10 mouse cellular contexts compared by ENCODE assay signal in genomic region chr9:46309121-46309520, GRCm38 (mm10). TPM values are rescaled to one million over a fixed set of nuclear protein-coding genes. Genes with fewer than 3 reads are reported as not detected.
A peak's percentile ranks its signal among the peaks of the same experiment; 100 is the strongest.
DNase-seq lines count a peak whose midpoint lies in the region; ATAC-seq and TF ChIP-seq lines count a peak whose summit lies in the region.
"Had no signal": no experiment of that assay in that cellular context is flagged by ENCODE, and none has a peak within 500 bp of the region (broad histone marks: within the 10 kb centered on the region; RNA-seq: fewer than 3 reads in every experiment).

No protein-coding gene starts in this region.

- H3K27me3 ChIP-seq in forebrain, embryonic 14.5 days (replicated peaks; ENCODE audit: control insufficient read depth, insufficient read depth, low read length), result no peaks in the 10 kb centered on the region
- H3K27me3 ChIP-seq in forebrain, embryonic 11.5 days (ENCODE audit: control insufficient read depth, insufficient read depth, low read length), result no peaks in the 10 kb centered on the region
- H3K27me3 ChIP-seq in lung, postnatal 0 days (replicated peaks; ENCODE audit: insufficient read depth, low read length), result no peaks in the 10 kb centered on the region
- H3K27me3 ChIP-seq: lung, embryonic 15.5 days had no signal

- no peaks in the 10 kb centered on the region for H3K9me3 ChIP-seq in forebrain, embryonic 14.5 days (replicated peaks; ENCODE audit: control insufficient read depth, low read length)
- no peaks in the 10 kb centered on the region for H3K9me3 ChIP-seq in forebrain, embryonic 11.5 days (ENCODE audit: control insufficient read depth, low read length)
- no peaks in the 10 kb centered on the region for H3K9me3 ChIP-seq in lung, postnatal 0 days (ENCODE audit: low read length)
- H3K9me3 ChIP-seq: forebrain, embryonic 10.5 days; lung, embryonic 15.5 days had no signal

- H3K4me1 ChIP-seq in forebrain, embryonic 14.5 days (ENCODE audit: control insufficient read depth, insufficient read depth, low read length), result no peaks in the 10 kb centered on the region
- no peaks in the 10 kb centered on the region for H3K4me1 ChIP-seq in forebrain, embryonic 11.5 days (replicated peaks; ENCODE audit: control insufficient read depth, insufficient read depth, low read length)
- H3K4me1 ChIP-seq in lung, postnatal 0 days (ENCODE audit: insufficient read depth, low read depth, low read length), result no peaks in the 10 kb centered on the region
- H3K4me1 ChIP-seq: lung, embryonic 15.5 days had no signal

- peak; percentile 21 for DNase-seq in forebrain, embryonic 14.5 days (ENCODE audit: low spot score)
- no peak for DNase-seq in forebrain, embryonic 11.5 days (ENCODE audit: low spot score)
- DNase-seq in lung, postnatal 0 days (ENCODE audit: low spot score), result peak; percentile 35
- DNase-seq in lung, adult 18-20 months, result no peak
- DNase-seq in brain, adult 2 months (ENCODE audit: low read depth, low spot score), result peak; percentile 60
- DNase-seq in lung, postnatal 10 days, result peak; percentile 10
- no peak for DNase-seq in adipocyte (ENCODE audit: low spot score)
- no peak for DNase-seq in gastrocnemius, postnatal 25 days

- no peak for ATAC-seq in forebrain, embryonic 14.5 days
- no peak for ATAC-seq in forebrain, embryonic 11.5 days (replicated peaks; ENCODE audit: low FRiP score)
- ATAC-seq in lung, postnatal 0 days, result no peak

- 6% methylated on average over 7 of the region's 7 CpGs for WGBS in forebrain, embryonic 14.5 days
- 10% methylated on average over 7 of the region's 7 CpGs for WGBS in forebrain, embryonic 11.5 days
- WGBS in lung, postnatal 0 days, result 10% methylated on average over 7 of the region's 7 CpGs

- no peak for TF ChIP-seq EP300 in lung, postnatal 0 days (IDR thresholded peaks at IDR 0.05)

- no peak overlapping the region for H3K9ac ChIP-seq in forebrain, embryonic 14.5 days (ENCODE audit: low read length)
- no peak overlapping the region; the same call in 1 of the 2 replicates for H3K9ac ChIP-seq in forebrain, embryonic 11.5 days (ENCODE audit: low read length)
- H3K9ac ChIP-seq in lung, postnatal 0 days (replicated peaks; ENCODE audit: low read depth), result no peak overlapping the region
- H3K9ac ChIP-seq: lung, embryonic 15.5 days had no signal

- H3K36me3 ChIP-seq in forebrain, embryonic 14.5 days (ENCODE audit: control insufficient read depth, insufficient read depth, low read length), result no peaks in the 10 kb centered on the region
- H3K36me3 ChIP-seq in forebrain, embryonic 11.5 days (ENCODE audit: control insufficient read depth, insufficient read depth, low read length), result no peaks in the 10 kb centered on the region
- H3K36me3 ChIP-seq in lung, postnatal 0 days (ENCODE audit: insufficient read depth, low read length), result no peaks in the 10 kb centered on the region
- H3K36me3 ChIP-seq: forebrain, embryonic 10.5 days; lung, embryonic 15.5 days had no signal

- no peak overlapping the region for H3K27ac ChIP-seq in forebrain, embryonic 14.5 days (ENCODE audit: low read depth, low read length)
- no peak overlapping the region for H3K27ac ChIP-seq in forebrain, embryonic 11.5 days (ENCODE audit: low read depth, low read length)
- no peak overlapping the region for H3K27ac ChIP-seq in lung, postnatal 0 days (ENCODE audit: low read length)
- H3K27ac ChIP-seq: forebrain, embryonic 10.5 days; lung, embryonic 15.5 days had no signal

- TF ChIP-seq CTCF in lung, postnatal 0 days (IDR thresholded peaks at IDR 0.05), result peak; percentile 61

- H3K4me3 ChIP-seq in forebrain, embryonic 14.5 days (ENCODE audit: low read depth, low read length), result no peak overlapping the region
- no peak overlapping the region for H3K4me3 ChIP-seq in forebrain, embryonic 11.5 days (ENCODE audit: low read depth, low read length)
- no peak overlapping the region for H3K4me3 ChIP-seq in lung, postnatal 0 days (ENCODE audit: low read depth, low read length)
- H3K4me3 ChIP-seq: forebrain, embryonic 10.5 days; lung, embryonic 15.5 days had no signal

- H3K4me2 ChIP-seq in forebrain, embryonic 14.5 days (ENCODE audit: low read length), result no peak overlapping the region
- H3K4me2 ChIP-seq in forebrain, embryonic 11.5 days (ENCODE audit: low read depth, low read length, severe bottlenecking), result no peak overlapping the region
- H3K4me2 ChIP-seq in lung, postnatal 0 days (replicated peaks; ENCODE audit: low read depth, low read length), result no peak overlapping the region
- H3K4me2 ChIP-seq: lung, embryonic 15.5 days had no signal

RNA-seq across cellular contexts. Expression of gene 4931429L15Rik, which starts 10.7 kb away (rescaled TPM):
- polyA plus RNA-seq in forebrain, embryonic 14.5 days (2014; fragmentation: Nextera tagmentation; extraction: Ambion mirVana), result not detected in 2 replicates
- not detected in 2 replicates for polyA plus RNA-seq in forebrain, embryonic 11.5 days (2014; fragmentation: Nextera tagmentation; extraction: Ambion mirVana)
- polyA plus RNA-seq in lung, postnatal 0 days (2015; fragmentation: Nextera tagmentation; extraction: Ambion mirVana), result not detected in 2 replicates
- not detected for total RNA-seq in gastrocnemius, postnatal 25 days (2021)
- polyA plus RNA-seq: forebrain, embryonic 10.5 days; lung, embryonic 15.5 days had no signal

RNA-seq across cellular contexts. Expression of gene Bud13, which starts 26.3 kb away (rescaled TPM):
- 14.9 and 18.7 TPM in 2 replicates for polyA plus RNA-seq in forebrain, embryonic 14.5 days (2014; fragmentation: Nextera tagmentation; extraction: Ambion mirVana)
- 28.5 and 29.9 TPM in 2 replicates for polyA plus RNA-seq in forebrain, embryonic 11.5 days (2014; fragmentation: Nextera tagmentation; extraction: Ambion mirVana)
- polyA plus RNA-seq in lung, postnatal 0 days (2015; fragmentation: Nextera tagmentation; extraction: Ambion mirVana), result 9.3 and 9.9 TPM in 2 replicates
- 1 to 10 TPM; 5.6 to 8.4 TPM for total RNA-seq in gastrocnemius, postnatal 25 days (2021)

RNA-seq across cellular contexts. Expression of gene Zpr1, which starts 36.3 kb away (rescaled TPM):
- 68.8 and 70.1 TPM in 2 replicates for polyA plus RNA-seq in forebrain, embryonic 14.5 days (2014; fragmentation: Nextera tagmentation; extraction: Ambion mirVana)
- polyA plus RNA-seq in forebrain, embryonic 11.5 days (2014; fragmentation: Nextera tagmentation; extraction: Ambion mirVana), result 58.6 and 61.4 TPM in 2 replicates
- 27.5 and 28.8 TPM in 2 replicates for polyA plus RNA-seq in lung, postnatal 0 days (2015; fragmentation: Nextera tagmentation; extraction: Ambion mirVana)
- total RNA-seq in gastrocnemius, postnatal 25 days (2021), result 10 to 100 TPM; 18.9 to 26.3 TPM

RNA-seq across cellular contexts. Expression of gene Apoa5, which starts 40.7 kb away (rescaled TPM):
- not detected in 2 replicates for polyA plus RNA-seq in forebrain, embryonic 14.5 days (2014; fragmentation: Nextera tagmentation; extraction: Ambion mirVana)
- not detected in 2 replicates for polyA plus RNA-seq in forebrain, embryonic 11.5 days (2014; fragmentation: Nextera tagmentation; extraction: Ambion mirVana)
- polyA plus RNA-seq in lung, postnatal 0 days (2015; fragmentation: Nextera tagmentation; extraction: Ambion mirVana), result 0.06 and 0.24 TPM in 2 replicates
- total RNA-seq in gastrocnemius, postnatal 25 days (2021), result not detected
- polyA plus RNA-seq: forebrain, embryonic 10.5 days; lung, embryonic 15.5 days had no signal

Comparison
In these comparisons a context has a peak if more than half of its experiments do, and no peak if none do; other contexts are left out.
1. DNase-seq: peak in forebrain, embryonic 14.5 days (single experiment), lung, postnatal 0 days (single experiment), brain, adult 2 months (single experiment) and lung, postnatal 10 days (single experiment); none in forebrain, embryonic 11.5 days (single experiment), lung, adult 18-20 months (0 of 2), adipocyte (single experiment) and gastrocnemius, postnatal 25 days (single experiment).